Mouse (Mus musculus) hindbrain, embryonic 16.5 days (tissue): ENCODE results near the gene Bbox1. TPM values are rescaled to one million over a fixed set of nuclear protein-coding genes. Genes with fewer than 3 reads are reported as not detected.
A peak's percentile ranks its signal among the peaks of the same experiment; 100 is the strongest.

Source experiments
- ATAC-seq: fragments of 200-750 bp; cut with Nextera tagmentation; 2 replicates; pipeline ENCODE4 v1.8.0; 2017; ENCODE audit warnings: moderate TSS enrichment, moderate library complexity
- H3K27ac ChIP-seq: fragments of 300-500 bp; sonication (generic); 2 replicates; pipeline ENCODE4 v1.5.1; 2014; ENCODE audit warnings: low read depth, mild to moderate bottlenecking, control low read depth, low read length, moderate library complexity
- H3K27me3 ChIP-seq: fragments of 300-500 bp; sonication (generic); replicated peaks from 2 replicates; pipeline ENCODE4 v1.6.1; 2014; ENCODE audit warnings: low read length; ENCODE audit not compliant: control insufficient read depth, insufficient read depth
- H3K36me3 ChIP-seq: fragments of 300-500 bp; sonication (generic); 2 replicates; pipeline ENCODE4 v1.6.1; 2014; ENCODE audit warnings: mild to moderate bottlenecking, low read length, moderate library complexity, mixed read lengths; ENCODE audit not compliant: control insufficient read depth, insufficient read depth
- H3K4me1 ChIP-seq: fragments of 300-500 bp; sonication (generic); 2 replicates; pipeline ENCODE4 v1.6.1; 2014; ENCODE audit warnings: low read depth, low read length; ENCODE audit not compliant: control insufficient read depth, insufficient read depth
- H3K4me2 ChIP-seq: fragments of 300-500 bp; sonication (generic); 2 replicates; pipeline ENCODE4 v1.6.1; 2014; ENCODE audit warnings: mild to moderate bottlenecking, low read length, control low read depth, moderate library complexity
- H3K4me3 ChIP-seq: fragments of 300-500 bp; sonication (generic); 2 replicates; pipeline ENCODE4 v1.5.1; 2014; ENCODE audit warnings: mild to moderate bottlenecking, low read length, control low read depth, moderate library complexity
- H3K9ac ChIP-seq: fragments of 300-500 bp; sonication (generic); 2 replicates; pipeline ENCODE4 v1.6.1; 2014; ENCODE audit warnings: low read depth, mild to moderate bottlenecking, control low read depth, low read length, moderate library complexity
- H3K9me3 ChIP-seq: fragments of 300-500 bp; sonication (generic); 2 replicates; pipeline ENCODE4 v1.6.1; 2014; ENCODE audit warnings: mild to moderate bottlenecking, low read length, moderate library complexity; ENCODE audit not compliant: control insufficient read depth
- WGBS: fragments of 180-500 bp; shearing (Covaris S2); extraction: QIAGEN DNeasy Blood & Tissue Kit; methylation state at CpG from one replicate; pipeline ENCODE4 v1.1.7; 2014; 5-methylcytosine and 5-hydroxymethylcytosine counted together
- polyA plus RNA-seq: library from polyadenylated mRNA; unstranded; fragments of >200 nt; fragmentation: Nextera tagmentation; extraction: Ambion mirVana; gene quantifications from 2 replicates; pipeline ENCODE4 v1.2.1, GENCODE M21; 2015

Gene Bbox1
- polyA plus RNA-seq, 1 experiment from 2014 or later = 0.39 TPM

- no peaks in the 10 kb centered on the region for H3K36me3 ChIP-seq
- no peaks in the 10 kb centered on the region for H3K27me3 ChIP-seq
- WGBS = 88% methylated on average over 3 of the region's 3 CpGs
- H3K4me1 ChIP-seq = no peaks in the 10 kb centered on the region
- H3K9me3 ChIP-seq = no peaks in the 10 kb centered on the region
- H3K4me2 ChIP-seq = no peak overlapping the region
- no peak overlapping the region for H3K27ac ChIP-seq
- no peak overlapping the region for H3K4me3 ChIP-seq
- no peak overlapping the region for H3K9ac ChIP-seq
- ATAC-seq = no peak
Measured at GRCm38 (mm10) chr2:110285829-110286504, 28.4 kb downstream of the Bbox1 start.

GRCm38 (mm10) chr2:110275424-110275823 is 38.9 kb downstream of the Bbox1 start:
- no peaks in the 10 kb centered on the region for H3K27me3 ChIP-seq
- H3K9me3 ChIP-seq = no peaks in the 10 kb centered on the region
- 71% methylated on average over 2 of the region's 2 CpGs for WGBS
- no peak overlapping the region for H3K9ac ChIP-seq
- H3K4me2 ChIP-seq = no peak overlapping the region
- no peaks in the 10 kb centered on the region for H3K4me1 ChIP-seq
- no peaks in the 10 kb centered on the region for H3K36me3 ChIP-seq
- no peak overlapping the region for H3K27ac ChIP-seq
- no peak for ATAC-seq
- H3K4me3 ChIP-seq = no peak overlapping the region

GRCm38 (mm10) chr2:110274160-110274559 is 40.2 kb downstream of the Bbox1 start:
- 62% methylated on average over 2 of the region's 2 CpGs for WGBS
- no peak overlapping the region for H3K4me2 ChIP-seq
- H3K4me3 ChIP-seq = no peak overlapping the region
- no peaks in the 10 kb centered on the region for H3K27me3 ChIP-seq
- H3K9me3 ChIP-seq = no peaks in the 10 kb centered on the region
- H3K27ac ChIP-seq = no peak overlapping the region
- H3K4me1 ChIP-seq = no peaks in the 10 kb centered on the region
- ATAC-seq = no peak
- no peaks in the 10 kb centered on the region for H3K36me3 ChIP-seq
- no peak overlapping the region for H3K9ac ChIP-seq

GRCm38 (mm10) chr2:110269281-110269680 is 45.1 kb downstream of the Bbox1 start:
- no peak for ATAC-seq
- H3K4me2 ChIP-seq = no peak overlapping the region
- 77% methylated on average over 3 of the region's 3 CpGs for WGBS
- H3K27me3 ChIP-seq = no peaks in the 10 kb centered on the region
- H3K4me3 ChIP-seq = no peak overlapping the region
- no peaks in the 10 kb centered on the region for H3K36me3 ChIP-seq
- no peak overlapping the region for H3K27ac ChIP-seq
- H3K9ac ChIP-seq = no peak overlapping the region
- H3K9me3 ChIP-seq = no peaks in the 10 kb centered on the region
- H3K4me1 ChIP-seq = no peaks in the 10 kb centered on the region

- H3K27me3 ChIP-seq = no peaks in the 10 kb centered on the region
- no peak overlapping the region for H3K4me2 ChIP-seq
- H3K4me1 ChIP-seq = peaks cover 3% of the 10 kb centered on the region
- no peak for ATAC-seq
- H3K27ac ChIP-seq = no peak overlapping the region
- H3K36me3 ChIP-seq = no peaks in the 10 kb centered on the region
- WGBS = 64% methylated on average over 9 of the region's 9 CpGs
- H3K4me3 ChIP-seq = no peak overlapping the region
- H3K9ac ChIP-seq = no peak overlapping the region
- H3K9me3 ChIP-seq = no peaks in the 10 kb centered on the region
Measured at GRCm38 (mm10) chr2:110232252-110232651, 82.1 kb downstream of the Bbox1 start.

- no peaks in the 10 kb centered on the region for H3K27me3 ChIP-seq
- H3K9me3 ChIP-seq = no peaks in the 10 kb centered on the region
- H3K36me3 ChIP-seq = no peaks in the 10 kb centered on the region
- ATAC-seq = no peak
- H3K4me2 ChIP-seq = no peak overlapping the region
- H3K4me3 ChIP-seq = no peak overlapping the region
- no peak overlapping the region for H3K27ac ChIP-seq
- H3K4me1 ChIP-seq = peaks cover 3% of the 10 kb centered on the region
- 73% methylated on average over 4 of the region's 4 CpGs for WGBS
- no peak overlapping the region for H3K9ac ChIP-seq
Measured at GRCm38 (mm10) chr2:110230753-110231152, 83.6 kb downstream of the Bbox1 start.

- H3K27me3 ChIP-seq = no peaks in the 10 kb centered on the region
- peak overlapping the region; percentile 38 for H3K4me2 ChIP-seq
- H3K27ac ChIP-seq = no peak overlapping the region
- H3K4me3 ChIP-seq = no peak overlapping the region
- no peaks in the 10 kb centered on the region for H3K36me3 ChIP-seq
- no peak overlapping the region for H3K9ac ChIP-seq
- ATAC-seq = peak; percentile 96
- 42% methylated on average over 15 of the region's 15 CpGs for WGBS
- H3K9me3 ChIP-seq = no peaks in the 10 kb centered on the region
- peaks cover 3% of the 10 kb centered on the region for H3K4me1 ChIP-seq
Measured at GRCm38 (mm10) chr2:110229143-110230087, 84.9 kb downstream of the Bbox1 start.

- Histone ChIP-seq H3K4me1 (peaks cover 3% of the 10 kb centered on the region), H3K4me3 (no peak overlapping the region), H3K27me3 (no peaks in the 10 kb centered on the region), H3K27ac (no peak overlapping the region), H3K36me3 (no peaks in the 10 kb centered on the region), H3K9me3 (no peaks in the 10 kb centered on the region), H3K4me2 (no peak overlapping the region), H3K9ac (no peak overlapping the region)
- WGBS = 55% methylated on average over 4 of the region's 4 CpGs
- no peak for ATAC-seq
Measured at GRCm38 (mm10) chr2:110226421-110226820, 87.9 kb downstream of the Bbox1 start.

- Histone ChIP-seq H3K36me3 (no peaks in the 10 kb centered on the region), H3K9me3 (no peaks in the 10 kb centered on the region), H3K27me3 (no peaks in the 10 kb centered on the region), H3K4me3 (no peak overlapping the region), H3K4me2 (no peak overlapping the region), H3K27ac (no peak overlapping the region), H3K4me1 (peaks cover 3% of the 10 kb centered on the region), H3K9ac (no peak overlapping the region)
- no peak for ATAC-seq
Measured at GRCm38 (mm10) chr2:110225969-110226368, 88.4 kb downstream of the Bbox1 start.
